Mouse (Mus musculus): ENCODE data around the gene Hs6st3.

DNA sequence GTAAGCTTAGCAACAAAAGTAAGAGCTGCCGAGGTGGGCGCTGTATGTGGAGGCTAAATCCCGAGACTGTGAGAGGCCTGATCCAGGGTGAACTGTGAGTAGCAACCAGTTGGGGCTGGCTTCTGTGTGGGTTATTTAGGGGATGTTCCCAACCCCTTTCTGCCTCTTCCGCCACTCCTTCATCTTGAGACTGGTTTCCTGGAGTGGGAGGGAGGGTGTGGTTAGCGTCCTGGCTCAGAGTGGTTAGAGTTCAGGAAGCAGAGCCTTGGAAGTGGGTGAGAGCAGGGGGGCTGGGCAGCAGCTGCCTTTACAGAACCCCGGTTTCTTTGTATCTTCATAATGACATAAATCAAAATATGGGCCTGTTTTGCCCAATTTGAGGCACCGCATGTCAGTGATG is 134.9 kb downstream of the Hs6st3 start:
- TF ChIP-seq CTCF (IDR thresholded peaks at IDR 0.05; ENCODE audit: control insufficient read depth, insufficient read depth, low read length) (no peak), POLR2A (IDR thresholded peaks at IDR 0.05; ENCODE audit: borderline replicate concordance, control insufficient read depth, low read depth, low read length) (no peak)
